ENCODE assay signal across 8 mouse cellular contexts in genomic region chrX:48462754-48463507, GRCm38 (mm10). TPM values are rescaled to one million over a fixed set of nuclear protein-coding genes. Genes with fewer than 3 reads are reported as not detected.
DNase-seq lines count a peak whose midpoint lies in the region; ATAC-seq and TF ChIP-seq lines count a peak whose summit lies in the region.

Elf4 (minus strand) TSS chrX:48463132.

- peak; percentile 22 for DNase-seq in brain, adult 2 months (ENCODE audit: low read depth, low spot score)
- peak; percentile 76 to 82 for DNase-seq in heart, postnatal 36 days
- peak in 1 of 2 experiments; percentile 54 for DNase-seq in layer of hippocampus, adult 2 months (ENCODE audit: low spot score in 2 of 2)
- peak; percentile 36 for DNase-seq in ovary, adult 18-20 months (ENCODE audit: low spot score)
- DNase-seq in thymus, postnatal 10 days (ENCODE audit: low spot score in 2 of 2) = peak; percentile 49 to 77

- peak within 1 kb of the TSS; percentile 90 for H3K4me3 ChIP-seq in ES-Bruce4 (ENCODE audit: low read depth, low read length)
- H3K4me3 ChIP-seq in forebrain, embryonic 13.5 days = peak within 1 kb of the TSS; percentile 34
- H3K4me3 ChIP-seq in layer of hippocampus, adult 2 months = peak within 1 kb of the TSS; percentile 50
- peak within 1 kb of the TSS; percentile 47 for H3K4me3 ChIP-seq in lung, embryonic 16.5 days (ENCODE audit: low read length)

- 0 out of 2 replicates have a peak, but pooled peaks have one; percentile 6 for TF ChIP-seq EP300 in ES-Bruce4 (IDR thresholded peaks at IDR 0.05; ENCODE audit: insufficient read depth, low read depth, low read length)

- H3K9me3 ChIP-seq in ES-Bruce4 (replicated peaks; ENCODE audit: control insufficient read depth, insufficient read depth, low read length, poor library complexity, severe bottlenecking) = no peaks in the 10 kb centered on the region
- H3K9me3 ChIP-seq in forebrain, embryonic 13.5 days (replicated peaks) = no peaks in the 10 kb centered on the region
- H3K9me3 ChIP-seq in lung, embryonic 16.5 days (ENCODE audit: control insufficient read depth, low read length) = no peaks in the 10 kb centered on the region

- H3K4me2 ChIP-seq in forebrain, embryonic 13.5 days = peak within 1 kb of the TSS; percentile 63
- H3K4me2 ChIP-seq in lung, embryonic 16.5 days (ENCODE audit: low read depth, low read length) = peak within 1 kb of the TSS; percentile 66

- H3K27ac ChIP-seq in ES-Bruce4 (ENCODE audit: insufficient read depth, low read length) = peak within 1 kb of the TSS; percentile 6; the same call in 1 of the 2 replicates
- no peak within 1 kb of the TSS for H3K27ac ChIP-seq in forebrain, embryonic 13.5 days
- H3K27ac ChIP-seq in layer of hippocampus, adult 2 months = no peak within 1 kb of the TSS
- no peak within 1 kb of the TSS for H3K27ac ChIP-seq in lung, embryonic 16.5 days (ENCODE audit: low read length)

- intact Hi-C loops in heart, postnatal 36 days (cut with DNase I) = loop anchor here (2.0 kb wide), 1 partner anchor 40 kb away; no protein-coding TSS in a partner anchor

- H3K4me1 ChIP-seq in ES-Bruce4 (ENCODE audit: control insufficient read depth, insufficient read depth, low read length) = peaks cover 7% of the 10 kb centered on the region
- H3K4me1 ChIP-seq in forebrain, embryonic 13.5 days = no peaks in the 10 kb centered on the region
- no peaks in the 10 kb centered on the region for H3K4me1 ChIP-seq in lung, embryonic 16.5 days (replicated peaks; ENCODE audit: control insufficient read depth, insufficient read depth, low read length)

- H3K36me3 ChIP-seq in ES-Bruce4 (ENCODE audit: control insufficient read depth, insufficient read depth, low read length, poor library complexity, severe bottlenecking) = no peaks in the 10 kb centered on the region
- H3K36me3 ChIP-seq in forebrain, embryonic 13.5 days (ENCODE audit: poor library complexity, severe bottlenecking) = no peaks in the 10 kb centered on the region
- H3K36me3 ChIP-seq in lung, embryonic 16.5 days (ENCODE audit: control insufficient read depth, insufficient read depth, low read length) = no peaks in the 10 kb centered on the region

- peak; percentile 74 for TF ChIP-seq CTCF in ES-Bruce4 (IDR thresholded peaks at IDR 0.05; ENCODE audit: low read depth, low read length)
- TF ChIP-seq CTCF in layer of hippocampus, adult 2 months (conservative IDR thresholded peaks at IDR 0.05) = peak; percentile 94

- peak within 1 kb of the TSS; percentile 49 for H3K9ac ChIP-seq in ES-Bruce4 (ENCODE audit: low read depth, poor library complexity, severe bottlenecking)
- H3K9ac ChIP-seq in forebrain, embryonic 13.5 days = peak within 1 kb of the TSS; percentile 45
- H3K9ac ChIP-seq in lung, embryonic 16.5 days (ENCODE audit: low read length) = peak within 1 kb of the TSS; percentile 67

- 19% methylated on average over 38 of the region's 38 CpGs for WGBS in forebrain, embryonic 13.5 days
- WGBS in lung, embryonic 16.5 days = 16% methylated on average over 38 of the region's 38 CpGs

- no peak for TF ChIP-seq POLR2A in ES-Bruce4 (IDR thresholded peaks at IDR 0.05; ENCODE audit: insufficient read depth, low read length)

- H3K27me3 ChIP-seq in ES-Bruce4 (ENCODE audit: control insufficient read depth, insufficient read depth, low read length, poor library complexity, severe bottlenecking) = no peaks in the 10 kb centered on the region
- H3K27me3 ChIP-seq in forebrain, embryonic 13.5 days = no peaks in the 10 kb centered on the region
- no peaks in the 10 kb centered on the region; the same call in 1 of the 2 replicates for H3K27me3 ChIP-seq in lung, embryonic 16.5 days (ENCODE audit: control insufficient read depth, insufficient read depth, low read depth, low read length)

- peak; percentile 84 for ATAC-seq in forebrain, embryonic 13.5 days
- peak; percentile 91 for ATAC-seq in lung, embryonic 16.5 days (ENCODE audit: low read depth)

RNA-seq across cellular contexts. Expression of gene Elf4, which starts in this region (rescaled TPM):
- polyA plus RNA-seq in ES-Bruce4 (2011; ENCODE audit: insufficient read depth, insufficient read length, low read depth, missing spikeins) = 5.6 and 6.1 TPM in 2 replicates
- polyA plus RNA-seq in forebrain, embryonic 13.5 days (2015; fragmentation: Nextera tagmentation; extraction: Ambion mirVana) = 0.43 and 0.72 TPM in 2 replicates
- total RNA-seq in heart, postnatal 36 days (2021) = 1 to 10 TPM; 5.7 to 6.6 TPM
- total RNA-seq in layer of hippocampus, adult 2 months (2021) = under 1 TPM; 0.61 to 0.84 TPM
- polyA plus RNA-seq in lung, embryonic 16.5 days (2015; fragmentation: Nextera tagmentation; extraction: Ambion mirVana) = 5.4 and 5.5 TPM in 2 replicates

Comparison
In these comparisons a context has a peak if more than half of its experiments do, and no peak if none do; other contexts are left out.
1. Peak in ATAC-seq, H3K4me3 ChIP-seq, H3K9ac ChIP-seq and H3K4me2 ChIP-seq in forebrain, embryonic 13.5 days; RNA of the gene not detected or under 1 TPM.
2. H3K4me3 ChIP-seq: peak in every context shown above with its lines; median percentile 90 in ES-Bruce4; 50 in layer of hippocampus, adult 2 months; 47 in lung, embryonic 16.5 days; 34 in forebrain, embryonic 13.5 days.